Mouse (Mus musculus) C2C12 (cell line): ENCODE measurements around the gene Tchp. TPM values are rescaled to one million over a fixed set of nuclear protein-coding genes. Genes with fewer than 3 reads are reported as not detected.
A peak's percentile ranks its signal among the peaks of the same experiment; 100 is the strongest.

ENCODE experiments used
- H3K27me3 ChIP-seq: one replicate; pipeline ENCODE4 v1.6.1; 2011; ENCODE audit not compliant: control insufficient read depth, insufficient read depth, insufficient read length
- H3K36me3 ChIP-seq: one replicate; pipeline ENCODE4 v1.6.1; 2011; ENCODE audit not compliant: control insufficient read depth, insufficient read depth
- H3K4me3 ChIP-seq: one replicate; pipeline ENCODE4 v1.5.1; 2011; ENCODE audit warnings: mild to moderate bottlenecking, control low read depth; ENCODE audit not compliant: poor library complexity, insufficient read depth, severe bottlenecking
- H3K79me2 ChIP-seq: one replicate; pipeline ENCODE4 v1.6.1; 2011; ENCODE audit not compliant: control insufficient read depth, insufficient read depth
- H3K79me3 ChIP-seq: one replicate; pipeline ENCODE4 v1.6.1; 2011; ENCODE audit warnings: low read depth, control low read depth
- H3ac ChIP-seq: one replicate; pipeline ENCODE3; 2011; ENCODE audit warnings: low read depth; ENCODE audit not compliant: control insufficient read depth, insufficient read length
- CEBPB ChIP-seq: IDR thresholded peaks from one replicate; pipeline ENCODE4 v1.6.1; 2011; ENCODE audit warnings: low read depth, mild to moderate bottlenecking, control low read depth, moderate library complexity
- CTCF ChIP-seq: IDR thresholded peaks from one replicate; pipeline ENCODE4 v1.5.1; 2011; ENCODE audit not compliant: control insufficient read depth, insufficient read depth, insufficient read length
- FOSL1 ChIP-seq: IDR thresholded peaks from one replicate; pipeline ENCODE4 v1.8.0; 2011; ENCODE audit warnings: mild to moderate bottlenecking, low read length; ENCODE audit not compliant: poor library complexity, insufficient read depth, severe bottlenecking
- MAX ChIP-seq: IDR thresholded peaks from one replicate; pipeline ENCODE4 v1.6.1; 2011; ENCODE audit warnings: mild to moderate bottlenecking, control low read depth
- MYOD1 ChIP-seq: IDR thresholded peaks from one replicate; pipeline ENCODE4 v1.6.1; 2011; ENCODE audit warnings: low read depth; ENCODE audit not compliant: control insufficient read depth, insufficient read length
- MYOG ChIP-seq: IDR thresholded peaks from one replicate; pipeline ENCODE4 v1.6.1; 2011; ENCODE audit not compliant: control insufficient read depth, insufficient read length; ENCODE audit errors: extremely low read depth
- USF1 ChIP-seq: IDR thresholded peaks from one replicate; pipeline ENCODE4 v1.6.1; 2011; ENCODE audit warnings: low read depth, mild to moderate bottlenecking, control low read depth, moderate library complexity
- polyA plus RNA-seq: library from polyadenylated mRNA; unstranded; fragments of >200 nt; fragmentation: generic; extraction: Trizol; gene quantifications from one replicate; pipeline ENCODE4 v1.2.1, GENCODE M21; 2012; ENCODE audit warnings: missing spikeins

The Tchp gene
- polyA plus RNA-seq, 1 experiment: 5.8 TPM

- Histone ChIP-seq H3ac (no peak overlapping the region), H3K27me3 (peaks cover 6% of the 10 kb centered on the region), H3K79me3 (no peaks in the 10 kb centered on the region), H3K4me3 (no peak overlapping the region), H3K79me2 (no peaks in the 10 kb centered on the region), H3K36me3 (no peaks in the 10 kb centered on the region)
- TF ChIP-seq CTCF (peak; percentile 59), MYOD1 (no peak)
These were observed 4.9 kb upstream of the Tchp start for GRCm38 (mm10) chr5:114702403-114703392.

DNA sequence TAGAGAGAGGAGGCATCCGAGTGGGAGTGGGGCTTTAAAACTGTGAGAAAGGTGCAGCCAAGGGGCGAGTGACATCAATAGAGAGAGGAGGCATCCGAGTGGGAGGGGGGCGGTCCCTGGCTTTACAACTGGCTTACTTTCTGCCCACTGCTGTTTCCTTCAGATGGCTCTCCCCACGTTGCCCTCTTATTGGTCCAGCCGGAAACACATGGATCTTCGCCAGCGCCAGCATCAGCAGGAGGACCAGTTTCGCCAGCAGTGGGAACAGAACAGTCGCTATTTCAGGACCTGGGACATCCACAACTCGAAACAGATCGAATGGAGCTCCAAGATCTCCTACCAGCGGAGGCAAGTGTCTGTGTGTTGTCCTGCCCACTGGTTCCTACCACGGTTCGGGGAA lies 931 bp downstream of the Tchp start:
- H3K36me3 ChIP-seq: peaks cover 18% of the 10 kb centered on the region
- peak overlapping the region; percentile 93 for H3ac ChIP-seq
- H3K4me3 ChIP-seq: peak overlapping the region; percentile 64
- no peaks in the 10 kb centered on the region for H3K79me3 ChIP-seq
- peaks cover 6% of the 10 kb centered on the region for H3K27me3 ChIP-seq
- H3K79me2 ChIP-seq: peaks cover 10% of the 10 kb centered on the region
- TF ChIP-seq CEBPB (no peak), MYOG (no peak), MAX (no peak), FOSL1 (no peak), USF1 (no peak), CTCF (no peak), MYOD1 (no peak)

GRCm38 (mm10) chr5:114709357-114709756 lies 1.8 kb downstream of the Tchp start:
- TF ChIP-seq MYOG (no peak), FOSL1 (no peak), MYOD1 (no peak), USF1 (no peak), MAX (no peak)
- H3K79me3 ChIP-seq: no peaks in the 10 kb centered on the region
- H3K4me3 ChIP-seq: no peak overlapping the region
- no peak overlapping the region for H3ac ChIP-seq
- H3K36me3 ChIP-seq: peaks cover 18% of the 10 kb centered on the region
- peaks cover 1% of the 10 kb centered on the region for H3K27me3 ChIP-seq
- peaks cover 10% of the 10 kb centered on the region for H3K79me2 ChIP-seq

- no peaks in the 10 kb centered on the region for H3K27me3 ChIP-seq
- H3K36me3 ChIP-seq: peaks cover 28% of the 10 kb centered on the region
- no peaks in the 10 kb centered on the region for H3K79me2 ChIP-seq
- H3ac ChIP-seq: no peak overlapping the region
- no peaks in the 10 kb centered on the region for H3K79me3 ChIP-seq
- no peak overlapping the region for H3K4me3 ChIP-seq
- TF ChIP-seq CEBPB (no peak), CTCF (no peak), USF1 (no peak), MYOD1 (no peak), FOSL1 (no peak), MYOG (no peak), MAX (no peak)
These were observed 7.0 kb downstream of the Tchp start for GRCm38 (mm10) chr5:114714551-114714950.

GRCm38 (mm10) chr5:114717292-114717691 lies 9.7 kb downstream of the Tchp start:
- Histone ChIP-seq H3K27me3 (no peaks in the 10 kb centered on the region), H3K79me3 (no peaks in the 10 kb centered on the region), H3ac (no peak overlapping the region), H3K79me2 (no peaks in the 10 kb centered on the region), H3K36me3 (peaks cover 27% of the 10 kb centered on the region), H3K4me3 (no peak overlapping the region)
- TF ChIP-seq MYOG: no peak
- TF ChIP-seq CTCF: no peak
- TF ChIP-seq FOSL1: no peak
- TF ChIP-seq MAX: no peak
- TF ChIP-seq MYOD1: no peak
- no peak for TF ChIP-seq USF1
- TF ChIP-seq CEBPB: no peak

DNA sequence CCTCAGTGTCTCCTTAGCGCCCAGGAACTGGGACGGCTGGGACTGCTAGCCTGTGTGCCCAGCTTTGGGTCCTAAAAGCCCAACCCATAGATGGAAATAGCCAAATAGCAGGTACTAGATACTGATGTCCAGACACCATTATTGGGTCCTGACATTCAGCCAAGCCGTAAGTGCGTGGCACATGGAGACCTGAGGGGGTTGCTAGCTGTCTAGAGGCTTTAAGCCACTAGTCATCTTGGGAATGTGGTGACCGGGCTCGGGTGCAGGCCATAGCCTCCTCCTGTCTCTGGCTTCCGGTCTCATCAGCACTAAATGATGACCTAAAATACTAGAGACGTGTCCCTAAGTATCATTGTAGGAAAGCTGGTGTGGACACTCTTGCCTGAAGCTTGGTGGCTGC lies 10.4 kb downstream of the Tchp start:
- H3K36me3 ChIP-seq: peaks cover 27% of the 10 kb centered on the region
- no peaks in the 10 kb centered on the region for H3K27me3 ChIP-seq
- no peak overlapping the region for H3K4me3 ChIP-seq
- H3K79me2 ChIP-seq: no peaks in the 10 kb centered on the region
- H3ac ChIP-seq: no peak overlapping the region
- H3K79me3 ChIP-seq: no peaks in the 10 kb centered on the region
- TF ChIP-seq MYOD1 (no peak), FOSL1 (no peak), CTCF (no peak), MAX (no peak), MYOG (no peak)
